Mouse (Mus musculus) ES-Bruce4 (cell line): ENCODE measurements at regions not wholly inside any gene's neighbourhood (a gene's known extent, or its start where the extent isn't known, plus 50 kb on each side); places are given as distances from the start of the nearest gene placed in this dataset.

Experiments
- CTCF ChIP-seq: IDR thresholded peaks from one replicate; pipeline ENCODE4 v1.8.1; 2011; ENCODE audit warnings: low read depth, low read length
- EP300 ChIP-seq: IDR thresholded peaks from 2 replicates; pipeline ENCODE4 v1.6.1; 2011; ENCODE audit warnings: low read depth, low read length; ENCODE audit not compliant: insufficient read depth
- POLR2A ChIP-seq: IDR thresholded peaks from one replicate; pipeline ENCODE4 v1.8.1; 2011; ENCODE audit warnings: low read length; ENCODE audit not compliant: insufficient read depth

DNA sequence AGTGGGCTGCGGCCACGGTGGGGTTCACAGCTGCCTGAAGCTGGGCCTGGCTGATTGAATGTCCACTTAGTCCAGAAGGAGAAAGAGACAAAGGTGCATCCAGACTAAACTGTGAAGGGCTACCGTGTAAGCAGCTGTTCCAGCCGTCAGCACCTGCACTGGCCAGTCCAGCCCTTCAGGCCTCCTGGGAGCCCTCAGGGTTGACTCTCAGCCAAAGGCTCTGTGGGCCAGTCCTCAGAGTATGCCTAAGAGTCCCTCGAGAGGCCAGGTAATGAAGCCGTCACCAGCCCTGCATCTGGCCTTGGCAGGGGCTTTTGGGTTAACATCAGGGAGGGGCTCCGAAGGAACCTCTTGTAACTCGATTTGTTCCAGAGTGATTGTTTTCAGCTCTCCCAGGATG lies 187.4 kb downstream of the Gpd2 start:
- TF ChIP-seq CTCF (no peak), EP300 (no peak), POLR2A (no peak)
